Mouse (Mus musculus) inflammation-experienced regulatory T-cells, adult 6 months (primary cell): ENCODE results near the gene Akap1. TPM values are rescaled to one million over a fixed set of nuclear protein-coding genes. Genes with fewer than 3 reads are reported as not detected.

Source experiments
- ATAC-seq: one replicate; pipeline ENCODE4 v1.8.0; 2017
- polyA plus RNA-seq, 3 experiments: library from polyadenylated mRNA; unstranded; fragments of 100-300 nt; shearing (Covaris generic); gene quantifications; one replicate each; pipeline ENCODE4 v1.2.1; 2017

Akap1 gene
- polyA plus RNA-seq, 3 experiments from 2014 or later = 1.8 to 2.0 (median 2.0) TPM

GRCm38 (mm10) chr11:88842315-88842975, 21.9 kb downstream of the Akap1 start:
- no peak for ATAC-seq

- no peak for ATAC-seq
Measured at GRCm38 (mm10) chr11:88841406-88841805, 23.0 kb downstream of the Akap1 start.

DNA sequence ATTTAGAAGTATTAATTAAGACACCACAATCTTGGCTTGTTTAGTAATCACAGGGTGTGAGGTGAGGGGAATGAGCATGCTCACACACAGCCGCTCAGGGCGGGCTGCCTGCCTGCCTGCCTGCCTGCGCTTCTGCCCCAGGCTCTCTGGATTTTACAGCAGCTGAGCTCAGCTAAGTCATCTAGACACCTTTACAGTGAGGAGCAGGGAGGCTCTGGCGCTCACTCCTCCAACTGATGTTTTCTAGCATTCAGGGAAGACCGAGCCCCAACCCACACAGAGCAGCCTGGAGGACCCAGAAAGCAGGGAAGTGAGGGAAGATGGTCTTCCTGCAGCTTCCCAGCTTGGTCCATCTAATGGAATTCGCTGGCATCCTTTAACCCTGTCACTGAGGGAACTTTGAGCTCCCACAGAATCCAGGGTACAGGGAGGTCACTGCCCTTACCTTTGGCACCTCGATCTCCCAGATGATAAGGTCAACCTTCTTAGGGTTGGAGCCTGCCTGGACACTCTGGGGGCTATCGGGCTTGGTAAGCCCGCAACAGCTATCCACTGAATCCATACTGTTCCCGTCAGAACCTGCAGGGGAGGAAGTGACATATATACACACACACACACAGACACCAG, 23.5 kb downstream of the Akap1 start:
- no peak for ATAC-seq

DNA sequence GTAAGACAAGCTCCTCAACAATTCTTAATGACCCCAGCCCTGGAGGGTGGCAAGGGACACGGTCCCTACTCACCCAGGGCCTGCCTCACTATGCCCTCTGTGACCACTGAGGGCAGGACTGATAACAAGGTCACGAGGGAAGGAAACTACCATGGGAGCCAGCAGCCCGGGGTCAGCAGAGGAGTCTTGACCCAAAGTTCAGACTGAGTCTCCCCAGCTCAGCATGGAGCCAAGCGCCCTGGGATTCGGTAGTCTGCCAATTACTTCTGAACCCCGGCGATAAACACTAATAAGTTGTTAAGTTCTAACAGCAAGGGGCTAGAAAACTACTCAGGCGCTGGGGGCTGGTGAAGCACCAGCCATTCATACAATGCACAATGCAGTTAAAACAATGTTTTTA, 24.1 kb downstream of the Akap1 start:
- ATAC-seq = no peak

- ATAC-seq = no peak
Measured at GRCm38 (mm10) chr11:88839379-88839778, 25.0 kb downstream of the Akap1 start.

DNA sequence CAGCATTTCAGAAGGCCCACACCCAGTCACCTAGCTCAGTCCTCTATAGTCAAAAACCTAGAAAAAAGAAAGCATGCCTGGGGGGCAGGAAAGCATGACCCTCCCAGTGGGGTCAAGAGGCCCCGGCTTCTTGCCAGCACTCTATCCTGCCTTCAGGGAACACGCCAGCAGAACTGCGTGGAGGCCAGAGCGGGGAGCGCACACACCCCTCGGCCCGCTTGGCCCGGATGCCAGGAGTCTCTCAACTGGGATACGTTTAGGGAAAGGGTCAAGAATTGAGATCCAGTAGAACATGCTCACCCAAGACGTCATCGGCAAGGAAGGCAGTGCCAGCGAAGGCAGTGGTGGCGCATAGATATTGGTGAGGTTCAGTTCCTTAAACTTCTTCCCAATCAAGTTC, 25.8 kb downstream of the Akap1 start:
- no peak for ATAC-seq

DNA sequence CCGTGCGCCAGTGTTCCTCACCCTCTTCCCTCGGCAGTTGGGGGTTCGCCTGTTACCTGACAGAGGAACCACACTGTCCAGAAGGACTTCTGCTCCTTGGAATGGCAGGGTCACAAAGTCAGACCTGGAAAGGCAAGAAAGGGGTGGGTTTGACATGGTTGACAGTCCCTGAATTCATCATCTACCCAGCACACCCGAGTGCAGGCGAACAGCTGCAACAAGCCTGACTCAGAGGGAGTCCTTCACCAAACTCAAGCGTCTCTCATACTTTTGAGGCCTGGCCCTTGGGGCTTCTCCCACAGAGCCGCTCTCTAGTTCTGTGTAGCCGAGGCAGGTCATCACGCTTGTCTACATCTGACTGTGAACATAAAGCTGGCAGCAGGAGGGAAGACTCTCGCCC, 29.8 kb downstream of the Akap1 start:
- ATAC-seq = no peak

DNA sequence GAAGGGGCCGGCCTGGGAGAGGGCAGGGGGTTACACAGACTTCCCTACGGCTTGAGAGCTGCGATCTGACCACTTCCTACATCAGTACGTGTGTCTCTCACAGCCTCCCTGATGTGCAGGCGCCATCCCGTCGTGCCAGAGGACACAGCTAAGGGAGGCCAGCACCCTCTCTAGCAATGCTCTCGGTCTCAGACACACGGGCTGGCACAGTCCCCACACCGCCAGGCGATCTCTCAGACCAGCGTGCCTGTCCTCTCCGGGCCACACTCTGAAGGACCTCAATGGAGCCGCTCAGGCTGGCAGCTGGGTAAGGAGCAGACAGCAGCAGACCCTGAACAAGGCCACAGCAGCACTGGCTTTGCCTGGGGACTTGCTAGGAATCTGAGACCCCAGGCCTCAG, 30.3 kb downstream of the Akap1 start:
- no peak for ATAC-seq

DNA sequence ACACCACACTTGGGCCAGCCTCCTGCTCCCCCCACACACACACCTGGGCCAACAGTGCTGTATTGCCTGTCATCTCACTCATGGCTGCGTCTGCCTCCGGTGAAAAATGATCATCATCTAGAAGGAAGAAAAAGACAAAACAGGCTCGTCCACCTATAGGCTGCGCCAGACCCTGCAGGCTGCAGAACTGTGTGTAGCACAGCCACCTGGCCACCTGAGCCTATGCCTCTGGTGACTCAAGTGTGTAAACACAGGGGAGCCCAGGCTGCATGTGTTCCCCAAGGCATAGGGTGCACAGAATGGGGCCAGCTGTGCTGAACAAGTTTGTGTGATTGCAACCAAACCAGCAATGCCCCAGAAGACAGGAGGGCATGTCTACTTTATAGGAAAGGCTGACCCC, 31.3 kb downstream of the Akap1 start:
- no peak for ATAC-seq

GRCm38 (mm10) chr11:88830257-88830804, 34.1 kb downstream of the Akap1 start:
- no peak for ATAC-seq

- no peak for ATAC-seq
Measured at GRCm38 (mm10) chr11:88828528-88828927, 35.9 kb downstream of the Akap1 start.

DNA sequence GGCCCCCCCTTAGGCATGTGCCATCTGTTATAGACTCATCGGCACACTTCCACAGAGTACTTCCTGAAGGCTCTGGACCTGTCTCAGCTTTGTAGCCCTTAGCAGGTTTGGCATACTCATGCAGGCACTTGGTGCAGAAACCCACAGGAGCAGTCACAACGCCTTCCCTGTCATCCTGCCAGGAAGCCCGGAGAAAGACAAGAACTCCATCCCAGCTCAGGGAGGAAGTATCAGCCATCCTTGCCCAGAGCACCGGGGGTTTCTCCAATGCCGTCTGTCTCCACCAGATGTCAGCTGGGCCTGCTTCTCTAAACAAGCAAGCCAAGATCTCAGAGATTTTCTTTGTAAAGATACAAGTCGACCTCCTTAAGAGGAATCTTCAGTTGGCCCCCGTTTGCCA, 38.5 kb downstream of the Akap1 start:
- no peak for ATAC-seq

DNA sequence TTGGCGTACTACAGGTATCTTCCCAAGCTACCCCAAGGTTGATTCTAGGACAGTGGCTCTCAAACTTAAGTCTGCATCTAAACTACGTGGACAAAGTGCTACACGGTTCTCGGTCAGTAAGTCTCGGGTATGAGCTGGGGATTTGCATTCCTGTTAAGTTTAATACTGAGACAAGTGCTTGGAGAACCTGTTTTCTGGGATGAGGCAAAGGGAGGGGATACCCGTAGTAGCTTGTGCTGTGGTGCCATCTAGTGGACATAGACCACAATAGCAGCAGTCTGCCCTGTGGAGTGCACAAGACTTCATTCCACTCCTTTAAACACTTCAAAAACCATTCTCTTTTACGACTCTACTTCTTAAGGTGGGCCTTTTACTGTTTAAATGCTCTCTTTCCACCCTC, 41.4 kb downstream of the Akap1 start:
- ATAC-seq = no peak

GRCm38 (mm10) chr11:88822526-88822925, 41.9 kb downstream of the Akap1 start:
- no peak for ATAC-seq

GRCm38 (mm10) chr11:88820742-88821576, 43.4 kb downstream of the Akap1 start:
- no peak for ATAC-seq

DNA sequence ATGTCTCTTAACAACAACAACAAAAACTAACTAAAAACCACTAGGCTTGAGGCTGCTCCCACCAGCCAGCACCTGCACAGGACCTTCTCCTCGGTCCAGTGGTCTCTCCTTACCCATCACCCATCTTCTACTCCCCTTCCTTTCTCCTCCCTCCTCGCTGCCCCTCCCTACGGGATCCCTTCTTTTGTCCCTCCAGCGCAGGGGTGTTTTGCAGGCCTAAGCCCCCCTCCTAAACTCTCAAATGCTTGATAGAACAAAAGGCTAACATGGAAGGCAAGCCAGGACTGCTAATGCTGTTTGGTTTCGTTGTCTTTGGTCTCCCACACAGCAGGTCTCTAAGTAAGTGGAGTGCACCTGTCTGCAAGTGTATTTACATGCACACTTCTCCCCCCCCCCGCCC, 44.1 kb downstream of the Akap1 start:
- ATAC-seq = no peak

DNA sequence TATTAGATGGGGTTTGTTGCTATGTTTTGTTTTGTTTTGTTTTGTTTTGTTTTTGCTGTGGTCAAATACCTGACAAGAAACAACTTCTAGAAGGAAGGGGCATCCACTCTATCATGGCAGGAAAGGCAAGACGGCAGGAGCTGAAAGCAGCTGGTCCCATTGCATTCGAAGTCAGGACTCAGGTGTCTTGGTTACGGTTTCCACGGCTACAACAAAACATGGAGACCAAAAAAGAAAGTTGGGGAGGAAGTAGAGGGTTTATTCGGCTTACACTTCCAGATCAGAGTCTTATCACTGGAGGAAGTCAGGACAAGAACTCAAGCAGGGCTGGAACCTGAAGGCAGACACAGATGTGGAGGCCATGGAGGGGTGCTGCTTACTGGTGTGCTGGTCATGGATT, 47.3 kb downstream of the Akap1 start:
- ATAC-seq = no peak

GRCm38 (mm10) chr11:88803231-88804010, 61.0 kb downstream of the Akap1 start:
- no peak for ATAC-seq

- no peak for ATAC-seq
Measured at GRCm38 (mm10) chr11:88796207-88796606, 68.2 kb downstream of the Akap1 start.

DNA sequence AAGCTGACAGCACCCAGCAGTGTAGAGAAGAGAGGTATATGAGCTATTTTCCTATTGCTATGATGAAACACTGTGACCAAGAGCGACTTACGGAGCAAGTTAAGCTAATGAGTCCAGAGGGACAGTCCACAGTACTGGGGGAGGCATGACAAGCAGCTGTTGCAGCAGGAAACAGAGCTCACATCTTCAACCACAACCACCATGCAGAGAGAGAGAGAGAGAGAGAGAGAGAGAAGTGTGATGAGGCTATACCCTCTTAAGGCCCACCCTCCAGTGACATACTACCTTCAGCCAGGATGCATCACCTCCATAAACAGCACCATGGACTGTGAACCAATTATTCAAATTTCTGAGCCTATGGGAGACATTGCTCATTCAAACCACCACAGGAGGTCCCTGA, 74.5 kb downstream of the Akap1 start:
- ATAC-seq = no peak

- ATAC-seq = no peak
Measured at GRCm38 (mm10) chr11:88786816-88787215, 77.6 kb downstream of the Akap1 start.

GRCm38 (mm10) chr11:88783525-88783924, 80.9 kb downstream of the Akap1 start:
- ATAC-seq = no peak

DNA sequence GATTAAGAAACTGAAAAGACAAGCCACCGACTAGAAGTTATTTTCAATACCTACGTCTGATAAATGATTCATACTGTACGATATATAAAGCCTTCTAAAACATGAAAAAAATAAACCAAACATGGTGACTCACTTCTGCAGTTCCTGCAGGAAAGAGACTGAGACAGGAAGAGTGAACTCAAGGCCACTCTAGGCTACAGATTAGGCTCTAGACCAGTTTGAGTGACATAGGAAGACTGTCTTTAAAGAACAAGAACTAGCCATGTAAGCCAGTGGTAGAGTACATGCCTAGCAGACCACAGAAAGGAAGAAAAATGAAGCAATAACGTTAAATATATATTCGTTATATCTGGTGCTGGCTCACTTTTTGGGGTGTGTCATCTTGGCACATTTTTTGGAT, 81.9 kb downstream of the Akap1 start:
- no peak for ATAC-seq
